Mouse (Mus musculus) megakaryocyte, embryonic 14.5 days (primary cell): ENCODE measurements around the gene Olig3.

ENCODE experiments used
- FLI1 ChIP-seq: IDR thresholded peaks from 2 replicates; pipeline ENCODE4 v1.6.1; 2012; ENCODE audit warnings: low read length, inconsistent platforms, mixed read lengths
- GATA1 ChIP-seq: IDR thresholded peaks from 3 replicates; pipeline ENCODE4 v1.6.1; 2012; ENCODE audit warnings: mixed read lengths, low read length, inconsistent platforms, borderline replicate concordance

DNA sequence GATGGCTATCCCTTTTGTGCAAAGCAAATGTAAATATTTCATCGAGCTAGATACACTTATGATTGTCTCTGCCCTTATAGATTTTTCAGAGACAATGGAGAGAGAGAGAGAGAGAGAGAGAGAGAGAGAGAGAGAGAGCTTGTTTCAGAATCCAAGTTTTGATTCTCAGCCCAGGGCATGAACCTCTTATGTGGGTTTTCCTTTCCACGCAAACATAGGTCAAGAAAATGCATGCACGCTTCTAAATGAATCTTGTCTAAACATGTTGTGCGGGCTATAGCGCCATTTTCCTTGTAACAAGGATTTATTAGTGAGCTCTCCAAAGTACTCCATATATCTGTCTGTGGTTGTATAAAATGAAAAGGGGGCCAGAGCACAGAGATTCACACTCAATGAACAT is 1.5 kb downstream of the Olig3 start:
- TF ChIP-seq GATA1 (no peak), FLI1 (no peak)
